Comparison of ENCODE assay signal across 14 mouse cellular contexts in genomic region chr2:93030101-93030500, GRCm38 (mm10). TPM values are rescaled to one million over a fixed set of nuclear protein-coding genes. Genes with fewer than 3 reads are reported as not detected.
DNase-seq lines count a peak whose midpoint lies in the region; ATAC-seq and TF ChIP-seq lines count a peak whose summit lies in the region.
"Had no signal": no experiment of that assay in that cellular context is flagged by ENCODE, and none has a peak within 500 bp of the region (broad histone marks: within the 10 kb centered on the region; RNA-seq: fewer than 3 reads in every experiment).

No protein-coding gene starts in this region.

- ATAC-seq in embryonic facial prominence, embryonic 14.5 days (ENCODE audit: low read depth) = no peak
- no peak for ATAC-seq in stomach, embryonic 16.5 days (ENCODE audit: insufficient read depth, low FRiP score)
- no peak for ATAC-seq in stomach, postnatal 0 days (ENCODE audit: low FRiP score, low TSS enrichment)
- ATAC-seq in intestine, embryonic 15.5 days = no peak
- ATAC-seq: liver, embryonic 12.5 days had no signal

- DNase-seq in embryonic facial prominence, embryonic 14.5 days (ENCODE audit: low spot score) = no peak
- no peak for DNase-seq in embryonic facial prominence, embryonic 10.5 days (ENCODE audit: low spot score)
- DNase-seq in stomach, postnatal 0 days (ENCODE audit: low spot score) = no peak
- DNase-seq in cerebellum, postnatal 36 days = peak; percentile 68 to 71
- no peak for DNase-seq in limb, embryonic 10.5 days (ENCODE audit: low spot score)
- no peak for DNase-seq in natural killer cell, adult 2 months (ENCODE audit: low spot score in 2 of 2)
- DNase-seq: gastrocnemius, postnatal 36 days; layer of hippocampus, postnatal 36 days had no signal

- TF ChIP-seq CTCF in stomach, postnatal 0 days (IDR thresholded peaks at IDR 0.05; ENCODE audit: low read depth) = no peak

- 69% methylated on average over 6 of the region's 6 CpGs for WGBS in embryonic facial prominence, embryonic 14.5 days
- 89% methylated on average over 6 of the region's 6 CpGs for WGBS in embryonic facial prominence, embryonic 10.5 days
- 71% methylated on average over 6 of the region's 6 CpGs for WGBS in stomach, embryonic 16.5 days
- WGBS in stomach, postnatal 0 days = 48% methylated on average over 6 of the region's 6 CpGs
- 81% methylated on average over 6 of the region's 6 CpGs for WGBS in limb, embryonic 10.5 days
- WGBS in intestine, embryonic 15.5 days = 72% methylated on average over 6 of the region's 6 CpGs

- H3K4me3 ChIP-seq in embryonic facial prominence, embryonic 14.5 days (ENCODE audit: low read depth, low read length) = no peak overlapping the region
- H3K4me3 ChIP-seq in embryonic facial prominence, embryonic 10.5 days = no peak overlapping the region
- H3K4me3 ChIP-seq in stomach, embryonic 16.5 days (replicated peaks; ENCODE audit: low read length) = no peak overlapping the region
- no peak overlapping the region for H3K4me3 ChIP-seq in stomach, postnatal 0 days (ENCODE audit: low read depth, low read length)
- no peak overlapping the region for H3K4me3 ChIP-seq in limb, embryonic 10.5 days
- no peak overlapping the region for H3K4me3 ChIP-seq in intestine, embryonic 15.5 days (replicated peaks)
- H3K4me3 ChIP-seq: forebrain, embryonic 12.5 days; kidney, embryonic 15.5 days; liver, embryonic 12.5 days; neural tube, embryonic 12.5 days had no signal

- no peaks in the 10 kb centered on the region for H3K27me3 ChIP-seq in embryonic facial prominence, embryonic 14.5 days (replicated peaks; ENCODE audit: control insufficient read depth, insufficient read depth, low read length)
- H3K27me3 ChIP-seq in embryonic facial prominence, embryonic 10.5 days (replicated peaks; ENCODE audit: low read depth, poor library complexity, severe bottlenecking) = no peaks in the 10 kb centered on the region
- no peaks in the 10 kb centered on the region for H3K27me3 ChIP-seq in stomach, embryonic 16.5 days (ENCODE audit: control insufficient read depth, insufficient read depth, low read length)
- H3K27me3 ChIP-seq in stomach, postnatal 0 days (ENCODE audit: control insufficient read depth, insufficient read depth, low read length) = no peaks in the 10 kb centered on the region
- H3K27me3 ChIP-seq in limb, embryonic 10.5 days (ENCODE audit: low read depth, poor library complexity, severe bottlenecking) = no peaks in the 10 kb centered on the region
- no peaks in the 10 kb centered on the region for H3K27me3 ChIP-seq in intestine, embryonic 15.5 days (replicated peaks)
- H3K27me3 ChIP-seq: kidney, embryonic 15.5 days; liver, embryonic 12.5 days; neural tube, embryonic 12.5 days had no signal

- H3K9me3 ChIP-seq in embryonic facial prominence, embryonic 14.5 days (ENCODE audit: control insufficient read depth, low read length) = no peaks in the 10 kb centered on the region
- H3K9me3 ChIP-seq in embryonic facial prominence, embryonic 10.5 days = no peaks in the 10 kb centered on the region
- H3K9me3 ChIP-seq in stomach, embryonic 16.5 days (replicated peaks; ENCODE audit: control insufficient read depth, low read length) = no peaks in the 10 kb centered on the region
- no peaks in the 10 kb centered on the region for H3K9me3 ChIP-seq in stomach, postnatal 0 days (ENCODE audit: control insufficient read depth, low read length)
- H3K9me3 ChIP-seq in limb, embryonic 10.5 days (replicated peaks) = no peaks in the 10 kb centered on the region
- no peaks in the 10 kb centered on the region for H3K9me3 ChIP-seq in intestine, embryonic 15.5 days
- H3K9me3 ChIP-seq: forebrain, embryonic 12.5 days; kidney, embryonic 15.5 days; liver, embryonic 12.5 days; neural tube, embryonic 12.5 days had no signal

- no peaks in the 10 kb centered on the region for H3K36me3 ChIP-seq in embryonic facial prominence, embryonic 14.5 days (ENCODE audit: control insufficient read depth, insufficient read depth, low read length)
- no peaks in the 10 kb centered on the region; the same call in 1 of the 2 replicates for H3K36me3 ChIP-seq in embryonic facial prominence, embryonic 10.5 days (replicated peaks)
- H3K36me3 ChIP-seq in stomach, embryonic 16.5 days (ENCODE audit: control insufficient read depth, insufficient read depth, low read length) = no peaks in the 10 kb centered on the region
- H3K36me3 ChIP-seq in stomach, postnatal 0 days (ENCODE audit: control insufficient read depth, insufficient read depth, low read length) = no peaks in the 10 kb centered on the region
- H3K36me3 ChIP-seq in limb, embryonic 10.5 days = peaks cover 6% of the 10 kb centered on the region; the same call in 1 of the 2 replicates
- no peaks in the 10 kb centered on the region for H3K36me3 ChIP-seq in intestine, embryonic 15.5 days
- H3K36me3 ChIP-seq: forebrain, embryonic 12.5 days; kidney, embryonic 15.5 days; liver, embryonic 12.5 days; neural tube, embryonic 12.5 days had no signal

- H3K9ac ChIP-seq in embryonic facial prominence, embryonic 14.5 days (ENCODE audit: low read depth, low read length) = peak overlapping the region; percentile 10; the same call in 1 of the 2 replicates
- H3K9ac ChIP-seq in stomach, embryonic 16.5 days (ENCODE audit: low read length) = no peak overlapping the region
- H3K9ac ChIP-seq in stomach, postnatal 0 days (ENCODE audit: low read length) = no peak overlapping the region
- H3K9ac ChIP-seq in intestine, embryonic 15.5 days = no peak overlapping the region
- H3K9ac ChIP-seq: forebrain, embryonic 12.5 days; kidney, embryonic 15.5 days; liver, embryonic 12.5 days; neural tube, embryonic 12.5 days had no signal

- peaks cover 20% of the 10 kb centered on the region; the same call in 1 of the 2 replicates for H3K4me1 ChIP-seq in embryonic facial prominence, embryonic 14.5 days (ENCODE audit: control insufficient read depth, insufficient read depth, low read length)
- H3K4me1 ChIP-seq in embryonic facial prominence, embryonic 10.5 days = peaks cover 67% of the 10 kb centered on the region
- peaks cover 78% of the 10 kb centered on the region for H3K4me1 ChIP-seq in stomach, embryonic 16.5 days (ENCODE audit: control insufficient read depth, insufficient read depth, low read length)
- peaks cover 21% of the 10 kb centered on the region for H3K4me1 ChIP-seq in stomach, postnatal 0 days (replicated peaks; ENCODE audit: control insufficient read depth, insufficient read depth)
- H3K4me1 ChIP-seq in limb, embryonic 10.5 days = peaks cover 61% of the 10 kb centered on the region
- peaks cover 37% of the 10 kb centered on the region for H3K4me1 ChIP-seq in intestine, embryonic 15.5 days (replicated peaks)

- 0 out of 2 replicates have a peak overlapping the region, but pooled peaks have one; percentile 1 for H3K27ac ChIP-seq in embryonic facial prominence, embryonic 14.5 days (replicated peaks; ENCODE audit: low read depth, low read length)
- H3K27ac ChIP-seq in embryonic facial prominence, embryonic 10.5 days (replicated peaks) = no peak overlapping the region
- 0 out of 2 replicates have a peak overlapping the region, but pooled peaks have one; percentile 68 for H3K27ac ChIP-seq in stomach, embryonic 16.5 days (ENCODE audit: low read length)
- no peak overlapping the region; the same call in 1 of the 2 replicates for H3K27ac ChIP-seq in stomach, postnatal 0 days (replicated peaks)
- peak overlapping the region; percentile 7; the same call in 1 of the 2 replicates for H3K27ac ChIP-seq in limb, embryonic 10.5 days
- H3K27ac ChIP-seq in intestine, embryonic 15.5 days = no peak overlapping the region
- H3K27ac ChIP-seq: forebrain, embryonic 12.5 days; liver, embryonic 12.5 days; neural tube, embryonic 12.5 days had no signal

- no peak for TF ChIP-seq EP300 in stomach, postnatal 0 days (optimal IDR thresholded peaks at IDR 0.05)

- H3K4me2 ChIP-seq in embryonic facial prominence, embryonic 14.5 days (ENCODE audit: low read depth, low read length) = no peak overlapping the region
- H3K4me2 ChIP-seq in stomach, embryonic 16.5 days (ENCODE audit: low read depth, low read length) = no peak overlapping the region
- H3K4me2 ChIP-seq in stomach, postnatal 0 days (replicated peaks; ENCODE audit: low read depth) = no peak overlapping the region
- H3K4me2 ChIP-seq in intestine, embryonic 15.5 days (replicated peaks) = no peak overlapping the region
- H3K4me2 ChIP-seq: forebrain, embryonic 12.5 days; neural tube, embryonic 12.5 days had no signal

RNA-seq across cellular contexts. Expression of gene Prdm11, which starts 15.9 kb away (rescaled TPM):
- polyA plus RNA-seq in embryonic facial prominence, embryonic 14.5 days (2014; fragmentation: Nextera tagmentation; extraction: Ambion mirVana) = 4.6 and 4.8 TPM in 2 replicates
- 2.9 and 3.5 TPM in 2 replicates for polyA plus RNA-seq in embryonic facial prominence, embryonic 10.5 days (2016; fragmentation: Nextera tagmentation; extraction: Ambion mirVana)
- 9.3 and 9.9 TPM in 2 replicates for polyA plus RNA-seq in stomach, embryonic 16.5 days (2015; fragmentation: Nextera tagmentation; extraction: Ambion mirVana)
- polyA plus RNA-seq in stomach, postnatal 0 days (2015; fragmentation: Nextera tagmentation; extraction: Ambion mirVana) = 5.8 and 6.2 TPM in 2 replicates
- polyA plus RNA-seq in limb, embryonic 10.5 days (2016; fragmentation: Nextera tagmentation; extraction: Ambion mirVana) = 2.8 and 3.4 TPM in 2 replicates
- polyA plus RNA-seq in intestine, embryonic 15.5 days (2015; fragmentation: Nextera tagmentation; extraction: Ambion mirVana) = 8.0 and 8.6 TPM in 2 replicates

Comparison
In these comparisons a context has a peak if more than half of its experiments do, and no peak if none do; other contexts are left out.
1. H3K27ac ChIP-seq: peak in embryonic facial prominence, embryonic 14.5 days (single experiment), stomach, embryonic 16.5 days (single experiment) and limb, embryonic 10.5 days (single experiment); none in embryonic facial prominence, embryonic 10.5 days (single experiment), stomach, postnatal 0 days (single experiment) and intestine, embryonic 15.5 days (single experiment).
2. DNase-seq: peak in cerebellum, postnatal 36 days (2 of 2); none in embryonic facial prominence, embryonic 14.5 days (single experiment), embryonic facial prominence, embryonic 10.5 days (single experiment), stomach, postnatal 0 days (single experiment), limb, embryonic 10.5 days (single experiment) and natural killer cell, adult 2 months (0 of 2).